Mouse (Mus musculus) kidney, adult 9 months (tissue): ENCODE measurements at regions not wholly inside any gene's neighbourhood (a gene's known extent, or its start where the extent isn't known, plus 50 kb on each side); places are given as distances from the start of the nearest gene placed in this dataset.

Experiments used
- DNase-seq: peaks from one replicate; pipeline ENCODE4 v3.0.0; 2022

DNA sequence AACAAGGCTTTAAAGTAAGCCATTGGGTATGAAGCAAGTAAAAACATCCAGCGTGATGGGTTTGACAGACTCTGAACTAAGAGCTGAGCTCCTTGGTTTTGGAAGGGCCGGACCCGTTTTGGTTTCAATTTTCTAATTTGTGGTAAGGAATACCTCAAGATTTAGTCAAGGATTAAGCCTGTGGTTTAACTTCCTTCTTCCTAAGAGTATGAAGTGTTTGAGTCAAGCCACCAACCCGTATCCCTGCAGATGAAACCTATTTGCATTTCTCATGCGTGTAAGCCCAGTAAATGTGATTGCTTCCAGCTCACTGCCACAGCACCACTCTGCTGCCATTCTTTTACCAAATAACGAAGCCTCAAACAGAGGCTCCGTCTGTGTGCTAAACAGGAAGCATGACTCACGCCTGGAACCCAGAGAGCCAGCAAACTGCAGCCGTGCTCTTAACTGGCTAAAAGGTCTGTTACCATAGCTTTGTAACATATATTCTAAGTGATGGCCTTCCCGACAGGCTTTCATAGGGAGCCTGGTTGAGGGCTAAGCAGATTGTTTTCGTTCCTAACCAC lies 149.7 kb downstream of the Etv1 start:
- no peak for DNase-seq

DNA sequence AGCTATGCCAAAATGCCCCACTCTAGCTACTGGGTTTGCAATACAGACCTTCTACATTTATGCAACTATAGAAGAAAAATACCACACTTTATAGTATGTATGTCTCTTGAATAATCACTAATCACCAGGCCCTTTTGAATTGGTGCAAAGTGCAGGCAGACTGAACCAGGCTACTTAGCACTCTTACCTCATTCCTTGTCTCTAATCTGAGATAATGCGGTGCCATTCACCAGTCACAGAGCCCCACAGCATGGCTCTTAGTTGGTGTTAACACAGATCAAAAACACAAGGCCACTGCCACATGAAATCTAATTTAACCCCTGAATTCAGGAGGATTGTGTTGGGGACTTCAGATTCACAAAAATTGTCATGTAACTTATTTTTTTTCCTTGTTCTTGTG lies 150.5 kb downstream of the Etv1 start:
- DNase-seq = no peak

DNA sequence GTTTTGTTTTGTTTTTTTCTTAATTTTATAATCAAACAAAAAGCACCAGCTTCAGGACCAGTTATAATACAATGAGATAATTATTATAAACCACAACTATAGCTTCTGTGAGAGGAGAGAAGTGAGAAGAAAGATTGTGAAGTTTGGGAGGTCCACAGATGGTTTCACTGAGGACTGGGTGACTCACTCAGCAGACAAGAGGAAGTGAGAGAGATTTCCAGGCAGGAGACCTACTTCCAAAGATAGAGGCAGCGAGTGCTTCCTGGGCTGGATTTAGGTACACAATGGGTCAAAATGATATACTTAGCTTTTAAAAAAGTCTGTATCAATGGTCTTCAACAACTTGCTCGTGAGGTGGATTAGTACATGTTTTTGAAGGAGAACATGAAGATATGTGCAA lies 152.6 kb downstream of the Etv1 start:
- DNase-seq = no peak

DNA sequence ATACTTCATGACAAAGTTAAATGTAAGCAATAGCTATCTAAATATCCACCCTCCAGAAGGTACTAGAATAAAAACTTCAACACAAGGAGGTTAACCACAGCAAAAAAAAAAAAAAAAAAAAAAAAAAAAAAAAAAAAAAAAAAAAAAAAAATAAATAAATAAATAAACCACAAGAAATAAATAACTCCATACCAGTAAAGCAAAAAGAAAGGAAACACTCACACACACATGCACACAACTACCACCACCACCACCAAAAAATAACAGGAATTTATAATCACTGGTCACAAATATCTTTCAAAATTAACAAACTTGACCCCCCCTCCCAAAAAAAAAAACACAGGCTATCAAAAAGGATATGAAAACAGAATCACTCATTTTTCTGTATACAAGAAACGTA lies 180.4 kb downstream of the Etv1 start:
- DNase-seq = no peak

DNA sequence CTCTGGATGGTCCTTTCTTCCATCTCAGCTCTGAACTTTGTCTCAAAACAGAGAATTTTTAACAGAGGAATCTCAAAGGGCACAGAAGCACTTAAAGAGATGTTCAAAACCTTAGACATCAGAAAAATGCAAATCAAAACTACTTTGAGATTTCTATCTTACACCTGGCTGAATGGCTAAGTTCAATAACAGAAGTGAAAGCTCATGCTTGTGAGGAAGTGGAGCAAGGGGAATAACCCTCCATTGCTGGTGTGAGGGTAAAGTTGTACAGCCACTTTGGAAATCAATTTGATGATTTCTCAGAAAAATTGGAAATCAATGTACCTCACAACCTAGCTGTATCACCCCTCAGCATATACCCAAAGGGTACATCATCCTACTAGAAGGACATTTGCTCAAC lies 183.1 kb downstream of the Etv1 start:
- DNase-seq = no peak

DNA sequence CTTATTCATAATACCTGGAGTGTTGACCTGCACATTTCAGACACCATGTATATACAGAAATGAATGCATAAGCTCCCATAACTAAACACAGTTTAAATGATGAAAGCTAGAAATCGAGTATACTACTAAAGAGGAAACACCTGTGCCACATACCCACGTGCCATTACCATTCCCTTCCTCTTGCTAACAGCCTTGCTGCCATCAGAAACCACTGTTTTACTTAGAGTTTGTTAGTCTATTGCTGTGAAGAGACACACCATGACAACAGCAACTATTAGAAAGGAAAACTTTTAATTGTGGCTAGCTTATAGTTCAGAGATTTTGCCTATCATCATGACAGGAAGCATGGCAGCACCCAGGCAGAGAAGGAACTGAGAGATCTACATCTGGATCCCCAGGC lies 191.2 kb downstream of the Etv1 start:
- DNase-seq = no peak

DNA sequence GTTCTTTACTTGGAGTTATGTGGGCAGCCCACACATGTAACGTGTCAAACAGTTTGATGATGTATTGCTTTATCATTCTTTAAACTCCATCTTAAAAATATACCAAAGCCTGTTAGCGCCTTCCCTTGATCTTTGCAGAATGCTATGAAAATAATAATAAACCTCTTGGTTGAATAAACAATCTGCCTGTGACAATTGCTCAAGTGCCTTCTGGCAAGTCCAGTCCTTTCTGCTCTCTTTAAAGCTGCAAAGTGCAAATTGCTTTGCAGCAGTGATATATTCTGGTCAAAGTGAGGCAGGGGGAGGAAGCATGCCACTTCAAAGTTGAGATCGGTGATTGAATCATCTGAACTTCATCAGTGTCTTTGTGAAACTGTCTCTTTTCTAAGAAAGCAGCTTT lies 193.0 kb downstream of the Etv1 start:
- DNase-seq = no peak

DNA sequence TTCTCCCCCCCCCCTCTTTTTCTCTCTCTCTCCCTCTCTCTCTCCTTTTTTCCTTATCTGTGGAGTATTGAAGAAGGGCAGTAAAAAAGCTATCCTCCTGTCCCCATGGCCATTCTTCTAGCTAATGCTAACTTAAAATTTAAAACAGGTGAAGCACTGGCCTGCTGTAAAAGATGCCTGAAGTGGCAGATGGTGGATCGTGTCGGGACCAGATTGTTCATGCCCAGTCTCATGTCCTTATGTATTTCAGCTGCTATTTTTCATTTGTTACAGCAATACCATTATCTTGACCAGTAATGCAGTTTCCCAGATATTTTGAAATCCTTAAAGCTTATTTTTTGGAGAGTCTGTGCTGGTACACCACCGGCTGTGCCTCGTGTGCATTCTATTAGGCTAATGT lies 196.3 kb downstream of the Etv1 start:
- DNase-seq = no peak

DNA sequence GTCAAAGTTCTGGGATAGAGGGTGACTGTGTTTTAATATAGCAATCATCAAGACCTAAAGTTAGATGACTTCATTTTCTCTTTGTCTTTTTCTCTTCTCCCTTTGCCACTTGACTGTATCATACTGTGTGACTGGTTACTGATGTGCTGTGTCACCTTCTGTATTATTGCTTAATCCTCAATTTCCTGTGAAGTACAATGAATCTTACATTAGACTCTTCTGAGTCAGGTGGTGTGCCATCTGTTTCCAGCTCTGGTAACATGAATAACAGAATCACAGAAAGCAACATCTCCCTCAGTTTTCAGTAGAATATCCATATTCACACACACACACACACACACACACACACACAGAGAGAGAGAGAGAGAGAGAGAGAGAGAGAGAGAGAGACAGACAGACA lies 203.2 kb downstream of the Etv1 start:
- no peak for DNase-seq

DNA sequence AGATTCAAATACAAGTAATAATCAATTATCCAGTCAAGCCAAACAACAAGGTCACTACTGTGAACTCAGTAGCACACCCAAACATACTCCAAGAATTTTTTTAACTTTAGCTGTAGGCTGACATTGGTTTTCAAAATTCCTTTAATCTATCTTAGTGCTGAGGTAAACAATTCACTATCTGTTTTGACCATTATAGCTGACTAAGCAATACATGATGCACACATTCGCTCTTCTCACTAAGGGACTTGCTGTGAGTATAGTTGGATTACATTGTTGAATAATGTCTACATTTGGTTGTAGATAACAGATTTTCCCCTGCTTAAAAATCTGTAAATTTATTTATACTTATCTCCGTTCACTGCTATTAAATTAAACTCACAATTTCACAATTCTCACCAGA lies 206.7 kb downstream of the Etv1 start:
- no peak for DNase-seq

DNA sequence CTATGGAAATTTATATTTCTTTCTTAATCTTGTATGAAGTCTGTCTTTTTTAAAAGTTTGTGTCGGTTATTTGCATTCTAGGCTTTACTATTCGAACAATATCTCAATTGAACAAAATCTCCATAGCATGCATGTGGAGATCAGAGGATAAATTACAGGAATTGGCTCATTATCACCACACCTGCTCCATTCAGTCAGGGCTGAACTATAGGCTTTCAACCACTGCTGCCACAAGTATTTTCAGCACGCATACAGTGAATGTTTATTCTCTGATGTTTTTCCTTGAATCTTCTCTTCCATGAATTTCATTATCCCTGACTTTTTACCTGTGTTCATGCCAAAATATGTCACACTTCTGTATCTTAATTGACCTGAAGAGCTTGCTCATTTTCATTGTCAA lies 207.2 kb downstream of the Etv1 start:
- no peak for DNase-seq

DNA sequence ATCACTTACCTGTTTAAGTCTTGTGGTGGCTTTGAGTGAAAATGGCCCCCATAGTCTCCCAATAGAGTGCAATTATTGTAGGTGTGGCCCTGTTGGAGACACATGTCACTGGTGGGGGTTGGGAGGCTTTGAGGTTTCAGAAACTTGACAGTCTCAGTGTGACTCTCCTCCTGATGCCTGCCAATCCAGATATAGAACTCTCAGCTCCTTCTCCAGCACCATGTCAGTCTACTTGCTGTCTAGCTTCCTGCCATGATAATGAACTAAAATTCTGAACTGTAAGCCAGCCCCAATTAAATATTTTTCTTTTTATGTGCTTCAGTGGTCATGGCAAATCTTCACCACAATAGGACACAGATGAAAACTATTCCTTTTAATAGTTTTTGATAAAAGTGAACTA lies 208.1 kb downstream of the Etv1 start:
- no peak for DNase-seq

DNA sequence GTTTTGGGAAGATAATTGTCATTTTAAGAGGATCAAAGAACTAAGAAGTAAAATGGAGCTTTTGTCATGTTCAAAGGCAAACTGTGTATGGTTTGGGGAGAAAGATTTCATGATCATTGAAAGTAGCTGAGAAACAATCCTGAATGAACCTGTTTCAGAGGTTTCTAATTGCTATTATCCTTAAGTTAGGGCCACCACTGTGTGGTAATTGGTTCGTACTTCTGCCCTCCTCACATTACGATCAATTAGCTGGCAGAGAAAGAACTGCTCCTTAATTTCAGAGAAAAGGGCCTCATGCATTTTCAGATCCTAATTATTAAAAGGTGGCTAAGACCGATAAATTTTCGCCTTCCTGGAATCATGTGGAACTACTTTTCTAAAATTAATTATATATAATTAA lies 208.6 kb downstream of the Etv1 start:
- DNase-seq = no peak

DNA sequence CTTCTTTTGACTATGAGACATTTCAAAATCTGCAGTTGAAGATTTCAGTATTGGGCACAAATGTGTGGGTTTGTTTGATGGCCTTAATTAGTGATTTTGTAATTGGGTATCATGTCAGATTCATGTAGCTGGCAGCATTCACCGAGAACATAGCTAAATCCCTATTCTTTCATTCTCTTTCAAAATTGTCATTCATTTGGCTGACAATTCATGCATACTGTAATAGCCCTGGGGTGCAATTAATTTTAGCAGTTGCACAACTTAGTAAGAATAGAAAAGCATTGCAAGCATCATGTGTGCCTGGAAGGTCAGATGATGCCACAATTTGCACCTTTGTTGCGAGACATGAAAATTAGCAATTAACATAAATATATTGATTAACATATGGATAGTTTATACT lies 248.0 kb downstream of the Etv1 start:
- DNase-seq = no peak

DNA sequence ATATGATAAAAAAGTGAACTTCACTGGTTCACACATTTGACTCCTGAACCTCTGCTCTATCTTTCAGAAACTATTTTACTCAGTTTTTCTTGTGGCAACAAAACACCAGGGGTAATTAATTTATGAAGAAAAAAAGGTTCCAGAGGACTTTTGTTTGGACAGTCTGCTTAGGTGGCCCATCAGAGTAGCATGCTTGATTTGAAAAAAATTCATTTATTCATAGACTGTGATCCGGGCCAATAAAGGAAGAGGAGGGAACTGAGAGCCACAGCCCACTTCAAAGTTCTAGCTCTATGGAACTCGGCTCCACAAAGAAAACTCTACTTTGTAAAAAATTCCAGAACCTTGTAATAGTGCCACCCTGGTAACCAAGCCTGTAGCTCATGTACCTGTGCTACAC lies 248.8 kb downstream of the Etv1 start:
- no peak for DNase-seq

DNA sequence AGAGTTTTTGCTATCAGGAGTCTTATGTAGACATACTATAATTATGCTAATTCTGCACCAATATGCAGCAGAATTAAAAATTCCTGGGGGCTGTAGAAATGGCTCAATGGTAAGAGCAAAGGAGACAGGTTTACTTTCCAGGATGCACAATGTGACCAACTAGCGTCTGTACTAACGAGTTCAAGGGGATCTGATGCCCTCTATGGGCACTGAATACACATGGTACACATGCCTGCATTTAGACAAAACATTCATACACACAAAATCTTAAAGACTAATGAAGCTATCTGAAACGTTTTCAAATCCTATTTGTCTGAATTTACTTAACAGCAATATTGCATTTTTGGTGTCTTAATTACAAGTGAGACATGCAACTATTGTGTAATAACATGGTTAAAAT lies 254.8 kb downstream of the Etv1 start:
- no peak for DNase-seq

DNA sequence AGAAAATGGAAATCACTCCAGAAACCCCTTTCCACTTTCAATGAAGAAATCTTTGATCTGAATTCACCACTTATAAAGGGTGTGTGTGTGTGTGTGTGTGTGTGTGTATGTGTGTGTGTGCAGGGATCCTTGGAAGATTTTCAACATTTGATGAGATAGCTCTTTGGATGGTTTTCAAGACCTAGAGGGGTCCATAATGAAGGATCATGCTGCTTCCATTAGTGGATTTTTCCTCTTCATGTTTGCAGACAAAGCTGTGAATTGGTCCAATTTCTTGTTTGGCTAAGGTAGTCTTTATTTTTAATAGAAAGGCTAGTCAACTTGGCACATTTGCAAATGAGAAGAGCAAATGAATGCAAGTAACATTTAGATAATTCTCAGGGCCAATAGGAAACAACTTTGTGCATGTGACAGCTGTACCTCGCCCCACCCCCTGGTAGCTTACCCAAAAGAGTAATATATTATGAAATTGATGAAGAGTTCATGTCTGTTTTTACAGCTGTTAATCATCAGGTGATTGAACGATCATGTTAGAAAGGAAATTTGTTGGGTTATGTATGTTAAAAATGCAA lies 257.4 kb downstream of the Etv1 start:
- no peak for DNase-seq

DNA sequence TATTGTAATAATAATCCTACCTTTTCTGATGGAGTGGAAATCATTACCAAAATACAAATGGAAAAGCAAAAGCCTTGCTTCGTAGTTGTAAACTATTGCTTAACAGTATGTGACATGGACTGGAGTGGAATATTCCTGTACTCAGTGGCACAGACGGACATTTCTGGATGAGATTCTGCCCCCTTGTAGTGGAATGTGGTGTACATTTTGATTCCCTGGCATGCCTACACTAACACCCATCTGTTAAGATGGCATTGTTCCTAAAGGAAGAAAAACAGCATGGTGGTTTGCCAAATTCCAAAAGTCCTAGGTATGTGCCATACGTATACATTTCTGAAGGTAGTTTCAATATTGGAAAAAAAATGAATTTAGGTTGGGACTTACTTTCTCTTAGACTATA lies 258.9 kb downstream of the Etv1 start:
- no peak for DNase-seq

DNA sequence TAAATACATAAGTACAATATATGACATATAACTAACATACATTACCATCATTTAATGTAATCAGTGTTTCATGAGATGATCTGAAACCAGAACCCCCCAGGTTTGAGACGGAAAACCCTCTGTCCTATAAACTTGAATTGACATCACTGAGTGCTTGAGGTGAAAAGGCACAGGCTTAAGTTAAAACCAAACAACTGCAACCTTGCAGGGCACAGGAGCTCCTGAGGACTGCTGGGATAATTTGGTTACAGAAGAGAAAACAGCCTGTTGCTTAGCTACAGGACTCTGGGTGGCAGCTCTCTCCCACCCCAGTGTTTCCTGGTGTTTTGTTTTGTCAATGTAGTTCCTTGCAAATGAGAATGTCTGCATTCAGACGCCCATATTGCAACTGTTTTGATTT lies 259.5 kb downstream of the Etv1 start:
- no peak for DNase-seq

DNA sequence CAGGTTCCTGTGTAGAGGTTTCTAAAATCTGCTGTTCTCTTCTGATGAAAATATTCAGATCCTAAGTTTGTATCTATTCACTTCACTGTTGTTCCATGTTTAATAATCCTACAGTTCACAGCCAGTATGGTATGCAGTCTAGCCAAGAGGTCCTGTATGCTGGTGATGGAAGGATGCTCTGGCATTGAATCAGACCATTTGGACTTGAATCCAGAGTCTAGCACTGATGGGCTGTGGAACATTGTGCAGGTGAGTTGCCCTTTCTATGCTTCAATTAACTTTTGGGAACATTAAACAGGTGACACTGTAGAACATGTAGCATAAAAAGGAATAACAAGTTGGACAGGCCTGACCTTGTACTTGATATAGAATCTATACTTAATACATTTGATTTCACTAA lies 267.9 kb downstream of the Etv1 start:
- DNase-seq = no peak

DNA sequence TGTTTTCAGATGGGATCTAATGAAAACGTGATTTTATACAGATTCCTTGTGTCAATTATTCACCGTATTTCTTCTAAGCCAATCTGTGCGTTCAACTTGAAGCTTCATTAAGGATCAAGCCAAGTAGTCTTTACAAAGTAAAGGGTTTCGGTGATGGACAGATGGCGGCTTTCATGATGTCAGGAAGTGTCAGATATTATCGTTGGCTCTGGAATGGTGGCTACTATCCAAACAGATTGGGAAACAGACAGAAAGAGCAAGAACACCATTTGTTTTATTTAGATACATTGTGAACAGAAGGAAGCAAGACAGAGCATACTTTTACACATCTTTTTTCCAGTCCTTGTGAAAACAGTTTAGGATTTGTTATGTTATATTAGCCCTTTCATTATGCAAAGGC lies 269.3 kb downstream of the Etv1 start:
- DNase-seq = no peak

DNA sequence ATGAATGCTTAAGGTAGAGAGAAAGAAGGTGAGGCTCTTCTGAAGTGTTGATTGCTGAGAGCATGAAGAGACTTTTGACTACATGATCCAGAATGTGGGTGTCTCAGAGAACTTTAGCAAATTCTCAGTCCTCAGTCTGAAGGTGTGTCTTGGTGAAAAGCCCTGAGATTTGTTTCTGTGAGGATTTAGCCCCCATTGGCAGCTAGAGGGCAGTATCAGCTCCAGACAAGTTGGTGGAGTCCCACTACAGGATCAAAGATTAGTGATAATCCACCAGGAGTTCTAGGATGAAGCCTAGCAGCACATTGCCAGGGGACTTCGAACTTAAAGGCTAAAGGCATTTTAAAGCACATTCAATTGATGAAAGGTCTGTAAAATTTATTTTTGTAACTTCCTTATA lies 269.8 kb downstream of the Etv1 start:
- peak; percentile 17 for DNase-seq

DNA sequence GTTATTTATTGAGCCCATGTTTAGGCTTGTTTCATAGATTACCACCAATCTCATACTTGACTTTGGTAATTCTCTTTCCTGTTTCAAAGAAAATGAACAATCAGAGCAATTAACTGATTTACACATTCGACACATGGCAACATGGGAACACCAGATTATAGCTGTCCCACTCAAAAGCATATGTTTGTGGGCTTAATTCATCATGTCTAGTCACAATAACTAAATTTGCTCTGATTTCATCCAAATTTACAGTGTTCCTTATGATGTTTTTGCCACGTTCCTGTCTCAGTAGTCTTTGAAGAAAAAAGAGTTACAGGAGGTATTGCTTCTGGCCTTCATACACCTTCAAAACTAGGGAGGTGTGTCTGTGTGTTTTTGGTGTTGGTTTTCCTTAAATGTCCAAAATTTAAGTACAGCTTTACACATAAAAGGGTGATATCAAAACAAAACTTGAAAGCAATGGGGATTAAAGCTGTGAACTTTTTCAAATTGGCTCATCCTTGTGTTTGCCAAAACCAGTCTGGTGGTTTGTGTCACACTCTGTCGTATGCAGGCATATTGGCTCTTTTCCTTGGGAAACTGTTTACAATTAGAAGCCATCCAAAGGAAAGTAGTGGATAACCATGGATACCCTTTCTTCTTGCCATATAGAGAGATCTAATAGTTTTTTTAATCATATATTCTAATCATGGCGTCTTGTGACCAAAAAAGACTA lies 291.3 kb downstream of the Etv1 start:
- DNase-seq = no peak

DNA sequence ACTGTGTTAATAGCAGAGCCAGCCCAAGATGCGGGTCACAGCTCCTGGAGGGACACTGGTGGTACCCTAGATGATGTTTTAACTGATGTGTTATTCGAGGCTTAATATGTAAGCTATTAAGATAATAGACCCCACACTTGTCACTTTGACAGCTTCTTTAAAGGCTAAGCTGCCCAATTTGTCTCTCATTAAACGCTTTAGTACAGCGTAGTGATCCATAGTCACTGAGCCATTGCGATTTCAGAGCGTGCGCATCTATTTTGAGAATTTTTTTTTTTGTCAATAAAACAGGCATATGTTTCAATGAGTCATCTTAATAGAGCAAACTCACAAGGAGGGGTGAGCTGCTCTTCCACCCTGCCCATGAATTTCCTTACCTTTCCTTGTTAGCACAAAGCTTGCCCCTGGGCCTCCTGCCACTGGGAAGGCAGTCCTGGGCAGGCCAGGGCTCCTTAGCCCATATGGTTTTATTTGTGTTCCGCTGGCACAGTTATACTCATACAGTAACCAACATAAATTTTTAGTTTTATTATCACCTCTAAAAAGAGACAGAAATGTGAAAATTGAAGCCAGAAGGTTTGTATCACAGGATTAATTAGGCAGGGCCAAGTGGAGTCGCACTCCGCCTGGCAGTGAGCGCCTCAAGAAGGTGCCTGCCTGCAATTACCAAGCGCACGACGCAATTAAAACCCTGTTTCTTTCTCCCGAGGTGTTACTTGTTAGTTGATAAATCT lies 294.3 kb downstream of the Etv1 start:
- DNase-seq = no peak
